Mouse (Mus musculus) stomach, embryonic 16.5 days (tissue): Measurements from ENCODE around the gene Gm21732. TPM values are rescaled to one million over a fixed set of nuclear protein-coding genes. Genes with fewer than 3 reads are reported as not detected.
"Not testable (repeated sequence)": the region's sequence is repeated elsewhere in the genome, so short reads cannot be mapped to it uniquely, and the experiment has no call there.

Experiments
- ATAC-seq: fragments of 200-750 bp; cut with Nextera tagmentation; 2 replicates; pipeline ENCODE4 v1.8.0; 2017; ENCODE audit warnings: moderate number of reproducible peaks, moderate TSS enrichment; ENCODE audit not compliant: insufficient read depth, low FRiP score
- H3K27ac ChIP-seq: fragments of 300-500 bp; sonication (generic); 2 replicates; pipeline ENCODE4 v1.5.1; 2014; ENCODE audit warnings: low read length
- H3K27me3 ChIP-seq: fragments of 300-500 bp; sonication (generic); 2 replicates; pipeline ENCODE4 v1.6.1; 2014; ENCODE audit warnings: low read length, control low read depth, mixed read lengths; ENCODE audit not compliant: control insufficient read depth, insufficient read depth
- H3K36me3 ChIP-seq: fragments of 300-500 bp; sonication (generic); 2 replicates; pipeline ENCODE4 v1.6.1; 2014; ENCODE audit warnings: low read length; ENCODE audit not compliant: control insufficient read depth, insufficient read depth
- H3K4me1 ChIP-seq: fragments of 300-500 bp; sonication (generic); 2 replicates; pipeline ENCODE4 v1.6.1; 2014; ENCODE audit warnings: low read length, control low read depth, mixed read lengths; ENCODE audit not compliant: control insufficient read depth, insufficient read depth
- H3K4me2 ChIP-seq: fragments of 300-500 bp; sonication (generic); 2 replicates; pipeline ENCODE4 v1.6.1; 2014; ENCODE audit warnings: low read depth, low read length, mixed read lengths
- H3K4me3 ChIP-seq: fragments of 300-500 bp; sonication (generic); replicated peaks from 2 replicates; pipeline ENCODE4 v1.5.1; 2014; ENCODE audit warnings: mild to moderate bottlenecking, low read length
- H3K9ac ChIP-seq: fragments of 300-500 bp; sonication (generic); 2 replicates; pipeline ENCODE4 v1.6.1; 2014; ENCODE audit warnings: low read length
- H3K9me3 ChIP-seq: fragments of 300-500 bp; sonication (generic); replicated peaks from 2 replicates; pipeline ENCODE4 v1.6.1; 2016; ENCODE audit warnings: low read length, control low read depth; ENCODE audit not compliant: control insufficient read depth
- WGBS: fragments of 180-500 bp; shearing (Covaris S2); extraction: QIAGEN DNeasy Blood & Tissue Kit; methylation state at CpG from one replicate; pipeline ENCODE4 v1.1.7; 2014; 5-methylcytosine and 5-hydroxymethylcytosine counted together
- polyA plus RNA-seq: library from polyadenylated mRNA; unstranded; fragments of >200 nt; fragmentation: Nextera tagmentation; extraction: Ambion mirVana; gene quantifications from 2 replicates; pipeline ENCODE4 v1.2.1, GENCODE M21; 2015

Gm21732 gene
- polyA plus RNA-seq: not detected in 2 replicates

- H3K4me1 ChIP-seq, H3K9me3 ChIP-seq, ATAC-seq, H3K4me2 ChIP-seq, H3K4me3 ChIP-seq, H3K9ac ChIP-seq, H3K27me3 ChIP-seq, H3K27ac ChIP-seq, H3K36me3 ChIP-seq: not testable (repeated sequence)
- WGBS: no CpG with 5 or more reads among the region's 2 CpGs
Observed at GRCm38 (mm10) chrY:38575591-38575990, at the start of gene Gm21732. Gene Gm21732, minus strand, starts transcription at chrY:38575691.

Other genes starting within 250 kb of the Gm21732 start
- not detected in 2 replicates for gene Gm20897, start 73.5 kb downstream of the Gm21732 start, polyA plus RNA-seq